In the genomic region with DNA sequence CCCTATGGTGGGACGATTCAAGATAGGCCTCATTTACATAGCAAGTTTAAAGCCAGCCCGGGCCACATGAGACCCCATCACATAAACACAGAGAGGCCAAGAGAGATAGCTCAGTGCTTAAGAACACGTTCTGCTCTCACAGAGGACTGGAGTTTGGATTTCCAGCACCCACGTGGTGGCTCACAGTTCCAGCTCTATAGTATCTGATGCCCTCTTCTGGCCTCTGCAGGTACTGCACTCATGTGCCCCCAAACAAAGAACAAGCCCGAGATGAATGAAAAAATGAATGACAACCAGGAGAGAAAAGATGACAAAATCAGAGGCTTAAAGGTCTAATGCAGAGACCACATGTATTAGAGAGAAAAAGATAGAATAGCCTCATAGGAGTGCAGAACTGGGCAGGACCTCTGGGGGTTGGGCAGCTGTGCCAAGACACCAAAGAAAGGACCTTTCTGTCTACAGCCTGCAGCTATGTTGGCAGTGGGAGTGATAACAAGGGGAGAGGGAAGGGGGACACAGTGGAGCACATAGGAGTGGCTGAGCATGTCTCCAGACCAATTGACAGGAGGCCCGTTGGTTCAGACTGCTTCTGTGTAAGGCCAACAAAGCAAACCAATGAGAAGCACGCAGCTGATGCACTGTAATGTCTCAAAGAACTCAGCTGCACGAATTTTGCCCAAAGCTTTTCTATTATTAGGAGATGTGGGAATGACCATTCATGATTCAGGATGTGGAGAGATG, we compare ENCODE assay signal across 10 mouse cellular contexts. TPM values are rescaled to one million over a fixed set of nuclear protein-coding genes. Genes with fewer than 3 reads are reported as not detected.
DNase-seq lines count a peak whose midpoint lies in the region; ATAC-seq and TF ChIP-seq lines count a peak whose summit lies in the region.
"Had no signal": no experiment of that assay in that cellular context is flagged by ENCODE, and none has a peak within 500 bp of the region (broad histone marks: within the 10 kb centered on the region; RNA-seq: fewer than 3 reads in every experiment).

No protein-coding gene starts in this region.

- no peak for TF ChIP-seq EP300 in CH12.LX (IDR thresholded peaks at IDR 0.05; ENCODE audit: low read length)

- no peaks in the 10 kb centered on the region for H3K36me3 ChIP-seq in intestine, embryonic 14.5 days (ENCODE audit: control insufficient read depth, insufficient read depth, low read length)
- no peaks in the 10 kb centered on the region for H3K36me3 ChIP-seq in intestine, embryonic 15.5 days
- H3K36me3 ChIP-seq in CH12.LX (replicated peaks in 1 of 2; ENCODE audit: control insufficient read depth in 1 of 2, insufficient read depth in 1 of 2, low read length in 1 of 2): peaks cover 0 to 3% of the 10 kb centered on the region in 2 experiments
- H3K36me3 ChIP-seq: liver, embryonic 15.5 days had no signal

- H3K4me2 ChIP-seq in intestine, embryonic 14.5 days (ENCODE audit: low read length): no peak overlapping the region
- no peak overlapping the region for H3K4me2 ChIP-seq in intestine, embryonic 15.5 days (replicated peaks)
- no peak overlapping the region for H3K4me2 ChIP-seq in CH12.LX (ENCODE audit: insufficient read depth, low read depth, poor library complexity, severe bottlenecking)
- H3K4me2 ChIP-seq: liver, embryonic 15.5 days had no signal

- WGBS in intestine, embryonic 14.5 days: 45% methylated on average over 8 of the region's 8 CpGs
- whole genome bisulfite sequencing in intestine, embryonic 15.5 days: 56% methylated on average over 8 of the region's 8 CpGs

- no peaks in the 10 kb centered on the region for H3K27me3 ChIP-seq in intestine, embryonic 14.5 days (replicated peaks; ENCODE audit: control insufficient read depth, insufficient read depth, low read length)
- H3K27me3 ChIP-seq in intestine, embryonic 15.5 days (replicated peaks): no peaks in the 10 kb centered on the region
- no peaks in the 10 kb centered on the region for H3K27me3 ChIP-seq in CH12.LX (replicated peaks)
- H3K27me3 ChIP-seq: liver, embryonic 15.5 days had no signal

- DNase-seq in intestine, embryonic 14.5 days (ENCODE audit: low spot score): peak; percentile 66
- peak; percentile 60 for DNase-seq in 416B (ENCODE audit: low read depth)
- DNase-seq in CH12.LX (ENCODE audit: extremely low read depth): peak; percentile 50
- DNase-seq in embryo, embryonic 11 days: peak; percentile 59
- DNase-seq in frontal cortex, postnatal 25 days (ENCODE audit: low spot score in 2 of 2): no peak

- ATAC-seq in intestine, embryonic 14.5 days (replicated peaks; ENCODE audit: low FRiP score, low TSS enrichment, low read depth): no peak
- ATAC-seq in intestine, embryonic 15.5 days: no peak
- peak; percentile 73 for ATAC-seq in megakaryocyte, adult 5-6 weeks (ENCODE audit: poor library complexity, severe bottlenecking)
- no peak for ATAC-seq in frontal cortex, adult (ENCODE audit: low TSS enrichment)

- no peak overlapping the region for H3K9ac ChIP-seq in intestine, embryonic 14.5 days (ENCODE audit: low read length)
- no peak overlapping the region for H3K9ac ChIP-seq in intestine, embryonic 15.5 days
- no peak overlapping the region for H3K9ac ChIP-seq in CH12.LX (ENCODE audit: insufficient read depth, low read depth)
- H3K9ac ChIP-seq: liver, embryonic 15.5 days had no signal

- no peak overlapping the region for H3K27ac ChIP-seq in intestine, embryonic 14.5 days (ENCODE audit: low read depth)
- H3K27ac ChIP-seq in intestine, embryonic 15.5 days: no peak overlapping the region
- H3K27ac ChIP-seq in CH12.LX (ENCODE audit: insufficient read depth, low read depth): no peak overlapping the region
- H3K27ac ChIP-seq: liver, embryonic 15.5 days had no signal

- in situ Hi-C loops in CH12.LX (cut with MboI; ENCODE audit: low pct_ligation_motif_present, low pct_unique_long_range_greater_than_20kb, low sequenced_read_pairs): loop anchor here (10.0 to 25.0 kb wide), 2 partner anchors 177 to 224 kb away; a partner anchor contains a TSS

- no peak overlapping the region for H3K4me3 ChIP-seq in intestine, embryonic 14.5 days (ENCODE audit: low read depth, low read length)
- H3K4me3 ChIP-seq in intestine, embryonic 15.5 days (replicated peaks): no peak overlapping the region
- H3K4me3 ChIP-seq in CH12.LX (replicated peaks in 1 of 3; ENCODE audit: low read depth in 2 of 3, low read length in 2 of 3, poor library complexity in 1 of 3): no peak overlapping the region
- H3K4me3 ChIP-seq: erythroblast, embryonic 14.5 days; liver, embryonic 15.5 days had no signal

- no peaks in the 10 kb centered on the region for H3K79me2 ChIP-seq in CH12.LX (replicated peaks; ENCODE audit: control insufficient read depth, extremely low read depth, insufficient read depth, poor library complexity, severe bottlenecking)

- H3K4me1 ChIP-seq in intestine, embryonic 14.5 days (replicated peaks; ENCODE audit: control insufficient read depth, insufficient read depth, low read length): no peaks in the 10 kb centered on the region; the same call in 1 of the 2 replicates
- no peaks in the 10 kb centered on the region for H3K4me1 ChIP-seq in intestine, embryonic 15.5 days (replicated peaks)
- peaks cover 22 to 36% of the 10 kb centered on the region in 2 experiments for H3K4me1 ChIP-seq in CH12.LX (ENCODE audit: control insufficient read depth in 1 of 2, insufficient read depth in 2 of 2)
- H3K4me1 ChIP-seq: liver, embryonic 15.5 days had no signal

- peaks cover 5% of the 10 kb centered on the region; the same call in 1 of the 2 replicates for H3K9me3 ChIP-seq in intestine, embryonic 14.5 days (ENCODE audit: control insufficient read depth, low read length)
- 0 out of 2 replicates have a peak, but pooled peaks cover 4% of the 10 kb centered on the region for H3K9me3 ChIP-seq in intestine, embryonic 15.5 days
- peaks cover 20% of the 10 kb centered on the region for H3K9me3 ChIP-seq in CH12.LX (replicated peaks; ENCODE audit: low read length)
- H3K9me3 ChIP-seq: liver, embryonic 15.5 days had no signal

- dilution Hi-C loops in CH12.LX (cut with MboI; ENCODE audit: extremely low pct_ligation_motif_present, extremely low pct_unique_long_range_greater_than_20kb, low sequenced_read_pairs): no loop called here

- TF ChIP-seq CTCF in CH12.LX (conservative IDR thresholded peaks at IDR 0.05 in 1 of 2, IDR thresholded peaks at IDR 0.05 in 1 of 2; ENCODE audit: low read depth in 2 of 2, low read length in 2 of 2): peak; percentile 42 to 63; a peak in 3 of 4 replicates

- peak; percentile 32 for TF ChIP-seq RAD21 in CH12.LX (IDR thresholded peaks at IDR 0.05; ENCODE audit: low read depth, low read length)

- TF ChIP-seq POLR2A in CH12.LX (IDR thresholded peaks at IDR 0.05; ENCODE audit: low read depth, low read length): no peak

TF ChIP-seq in CH12.LX, 34 proteins besides CTCF, POLR2A, EP300 and RAD21:
- TF ChIP-seq MYC (IDR thresholded peaks at IDR 0.05; ENCODE audit: low read depth, low read length) (peak; percentile 68; the same call in 1 of the 2 replicates), UBTF (IDR thresholded peaks at IDR 0.05; ENCODE audit: low read depth, low read length) (no peak), RCOR1 (conservative IDR thresholded peaks at IDR 0.05; ENCODE audit: low read depth, low read length) (no peak), SMC3 (IDR thresholded peaks at IDR 0.05; ENCODE audit: low read depth, low read length) (peak; percentile 37), CHD2 (IDR thresholded peaks at IDR 0.05; ENCODE audit: low read length) (no peak), NRF1 (IDR thresholded peaks at IDR 0.05; ENCODE audit: low read depth, low read length) (no peak), BHLHE40 (IDR thresholded peaks at IDR 0.05; ENCODE audit: low read depth, low read length) (no peak), POLR2AphosphoS2 (IDR thresholded peaks at IDR 0.05; ENCODE audit: low read depth, low read length) (no peak), JUN (IDR thresholded peaks at IDR 0.05; ENCODE audit: insufficient read depth, low read depth, low read length) (no peak), ETS1 (conservative IDR thresholded peaks at IDR 0.05; ENCODE audit: low read depth, low read length) (no peak), TBP (conservative IDR thresholded peaks at IDR 0.05; ENCODE audit: low read depth, low read length) (no peak), HCFC1 (IDR thresholded peaks at IDR 0.05; ENCODE audit: low read depth, low read length) (no peak)

RNA-seq across cellular contexts. Expression of a gene that starts 21.6 kb away (rescaled TPM):
- not detected in 2 replicates for polyA plus RNA-seq in intestine, embryonic 14.5 days (2014; fragmentation: Nextera tagmentation; extraction: Ambion mirVana)
- not detected in 2 replicates for polyA plus RNA-seq in intestine, embryonic 15.5 days (2015; fragmentation: Nextera tagmentation; extraction: Ambion mirVana)
- not detected in 2 replicates for total RNA-seq in CH12.LX (2012; rRNA removed)
- not detected in 2 replicates for total RNA-seq in CH12.LX (2014; rRNA removed)
- polyA plus RNA-seq in CH12.LX (2012; ENCODE audit: insufficient read length, low read depth): not detected in 2 replicates
- total RNA-seq in megakaryocyte, adult 5-6 weeks (2015): not detected in 2 replicates
- total RNA-seq in megakaryocyte, adult 5-6 weeks (2017): not detected in 2 replicates
- polyA plus RNA-seq: liver, embryonic 15.5 days had no signal

RNA-seq across cellular contexts. Expression of a gene that starts 35.4 kb away (rescaled TPM):
- polyA plus RNA-seq in intestine, embryonic 14.5 days (2014; fragmentation: Nextera tagmentation; extraction: Ambion mirVana): not detected in 2 replicates
- polyA plus RNA-seq in intestine, embryonic 15.5 days (2015; fragmentation: Nextera tagmentation; extraction: Ambion mirVana): 0.04 and 0.11 TPM in 2 replicates
- total RNA-seq in CH12.LX (2012; rRNA removed) (not detected in 2 replicates), CH12.LX (2014; rRNA removed) (not detected in 2 replicates)
- polyA plus RNA-seq in CH12.LX (2012; ENCODE audit: insufficient read length, low read depth): not detected in 2 replicates
- 9.9 and 12.1 TPM in 2 replicates for total RNA-seq in megakaryocyte, adult 5-6 weeks (2015)
- total RNA-seq in megakaryocyte, adult 5-6 weeks (2017): 19.1 and 19.9 TPM in 2 replicates
- polyA plus RNA-seq: erythroblast, embryonic 14.5 days had no signal

RNA-seq across cellular contexts. Expression of a gene that starts 56.4 kb away (rescaled TPM):
- 0.09 TPM in 1 of 2 replicates, not detected in the other for polyA plus RNA-seq in intestine, embryonic 14.5 days (2014; fragmentation: Nextera tagmentation; extraction: Ambion mirVana)
- 0.11 TPM in 1 of 2 replicates, not detected in the other for polyA plus RNA-seq in intestine, embryonic 15.5 days (2015; fragmentation: Nextera tagmentation; extraction: Ambion mirVana)
- not detected in 2 replicates for total RNA-seq in CH12.LX (2012; rRNA removed)
- total RNA-seq in CH12.LX (2014; rRNA removed): 0.15 and 0.20 TPM in 2 replicates
- polyA plus RNA-seq in CH12.LX (2012; ENCODE audit: insufficient read length, low read depth): 0.60 and 0.68 TPM in 2 replicates
- total RNA-seq in megakaryocyte, adult 5-6 weeks (2015): 43.0 and 46.9 TPM in 2 replicates
- 58.8 and 60.9 TPM in 2 replicates for total RNA-seq in megakaryocyte, adult 5-6 weeks (2017)
- polyA plus RNA-seq: erythroblast, embryonic 14.5 days had no signal

Comparison
In these comparisons a context has a peak if more than half of its experiments do, and no peak if none do; other contexts are left out.
1. DNase-seq: peak in intestine, embryonic 14.5 days (single experiment), 416B (single experiment), CH12.LX (single experiment) and embryo, embryonic 11 days (single experiment); none in frontal cortex, postnatal 25 days (0 of 2).